Mouse (Mus musculus) stomach, postnatal 0 days (tissue): ENCODE measurements at regions not wholly inside any gene's neighbourhood (a gene's known extent, or its start where the extent isn't known, plus 50 kb on each side); places are given as distances from the start of the nearest gene placed in this dataset.

Experiments used
- CTCF ChIP-seq: IDR thresholded peaks from 2 replicates; pipeline ENCODE4 v1.5.1; 2016; ENCODE audit warnings: antibody characterized with exemption, low read depth, mild to moderate bottlenecking, moderate library complexity
- EP300 ChIP-seq: optimal IDR thresholded peaks from 2 replicates; pipeline ENCODE3; 2016; ENCODE audit warnings: antibody characterized with exemption

- no peak for TF ChIP-seq CTCF
- no peak for TF ChIP-seq EP300
Measured at GRCm38 (mm10) chr5:39423720-39424119, 331.6 kb downstream of the Hs3st1 start.
